Mouse (Mus musculus) neural tube, embryonic 13.5 days (tissue): Measurements from ENCODE around the gene St6galnac6. TPM values are rescaled to one million over a fixed set of nuclear protein-coding genes. Genes with fewer than 3 reads are reported as not detected.

Source experiments
- ATAC-seq: fragments of 200-750 bp; cut with Nextera tagmentation; 2 replicates; pipeline ENCODE4 v1.8.0; 2017; ENCODE audit warnings: low read depth, mild to moderate bottlenecking, moderate TSS enrichment, moderate library complexity
- H3K27ac ChIP-seq: fragments of 300-500 bp; sonication (generic); replicated peaks from 2 replicates; pipeline ENCODE4 v1.5.1; 2015; ENCODE audit warnings: moderate library complexity, mild to moderate bottlenecking, inconsistent platforms
- H3K27me3 ChIP-seq: fragments of 300-500 bp; sonication (generic); 2 replicates; pipeline ENCODE4 v1.6.1; 2015; ENCODE audit warnings: mild to moderate bottlenecking, inconsistent platforms
- H3K36me3 ChIP-seq: fragments of 300-500 bp; sonication (generic); 2 replicates; pipeline ENCODE4 v1.6.1; 2015; ENCODE audit warnings: mild to moderate bottlenecking, inconsistent platforms
- H3K4me1 ChIP-seq: fragments of 300-500 bp; sonication (generic); replicated peaks from 2 replicates; pipeline ENCODE4 v1.6.1; 2015; ENCODE audit warnings: inconsistent platforms
- H3K4me2 ChIP-seq: fragments of 300-500 bp; sonication (generic); 2 replicates; pipeline ENCODE4 v1.6.1; 2015; ENCODE audit warnings: inconsistent platforms, mild to moderate bottlenecking, moderate library complexity
- H3K4me3 ChIP-seq: fragments of 300-500 bp; sonication (generic); 2 replicates; pipeline ENCODE4 v1.5.1; 2015; ENCODE audit warnings: mild to moderate bottlenecking, inconsistent platforms
- H3K9ac ChIP-seq: fragments of 300-500 bp; sonication (generic); 2 replicates; pipeline ENCODE4 v1.6.1; 2015; ENCODE audit warnings: moderate library complexity, mild to moderate bottlenecking, inconsistent platforms
- H3K9me3 ChIP-seq: fragments of 300-500 bp; sonication (generic); 2 replicates; pipeline ENCODE4 v1.6.1; 2016; ENCODE audit warnings: inconsistent platforms
- WGBS: fragments of 180-500 bp; shearing (Covaris S2); methylation state at CpG from one replicate; pipeline ENCODE4 v1.1.7; 2015; 5-methylcytosine and 5-hydroxymethylcytosine counted together
- polyA plus RNA-seq: library from polyadenylated mRNA; unstranded; fragments of >200 nt; fragmentation: Nextera tagmentation; extraction: Ambion mirVana; gene quantifications from 2 replicates; pipeline ENCODE4 v1.2.1, GENCODE M21; 2015

St6galnac6 gene
- polyA plus RNA-seq = 9.4 and 11.0 TPM in 2 replicates

DNA sequence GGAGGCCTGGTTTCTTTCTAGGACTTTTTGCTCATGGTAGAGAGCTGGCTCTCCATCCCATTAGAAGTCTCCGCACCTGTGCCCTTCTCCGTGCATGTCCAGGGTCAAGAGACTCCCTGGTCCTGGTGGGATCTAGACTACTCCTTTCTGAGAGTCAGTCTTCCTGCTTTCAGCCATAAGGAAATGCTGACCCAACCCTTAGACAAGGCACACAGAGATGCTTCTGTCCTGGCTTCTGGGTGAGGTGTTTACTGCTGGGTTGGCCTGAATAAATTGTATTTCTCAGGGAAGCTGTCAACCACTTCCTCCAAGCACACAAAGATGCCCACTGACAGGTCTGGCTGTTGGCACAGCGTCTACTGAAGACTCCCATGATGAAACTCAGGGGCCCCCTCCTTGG, at the start of gene St6galnac6:
Gene St6galnac6, plus strand, starts transcription at position 301 of the 400 bp plus-strand sequence.
- peaks cover 4% of the 10 kb centered on the region; the same call in 1 of the 2 replicates for H3K4me1 ChIP-seq
- H3K4me3 ChIP-seq = no peak within 1 kb of the TSS
- WGBS = 95% methylated on average over 3 of the region's 3 CpGs
- H3K27ac ChIP-seq = no peak within 1 kb of the TSS
- H3K27me3 ChIP-seq = no peaks in the 10 kb centered on the region
- no peak within 1 kb of the TSS for H3K9ac ChIP-seq
- H3K36me3 ChIP-seq = peaks cover 23% of the 10 kb centered on the region
- no peak for ATAC-seq
- H3K4me2 ChIP-seq = no peak within 1 kb of the TSS
- H3K9me3 ChIP-seq = no peaks in the 10 kb centered on the region

DNA sequence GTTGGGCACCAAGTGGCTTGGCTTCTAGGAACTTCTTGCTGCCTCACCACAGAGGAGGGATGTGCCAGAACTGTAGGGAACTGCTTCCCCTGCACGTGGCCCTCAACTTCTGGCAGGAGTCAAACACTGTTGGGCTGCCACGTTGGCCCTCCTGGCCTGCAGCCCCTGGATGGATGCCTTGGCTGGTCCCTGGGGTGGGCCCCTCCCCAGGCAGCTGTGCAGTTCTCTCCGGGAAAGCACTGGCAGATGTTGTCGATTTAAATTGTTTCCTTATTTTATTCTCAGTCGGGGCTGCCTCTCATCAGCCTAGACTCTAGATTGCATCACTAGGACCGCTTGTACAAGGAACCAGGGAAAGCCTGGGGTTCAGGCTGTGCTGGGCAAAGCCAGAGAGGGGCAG, 49.7 kb upstream of the St6galnac6 start:
- Histone ChIP-seq H3K4me2 (no peak overlapping the region), H3K4me3 (no peak overlapping the region), H3K9ac (no peak overlapping the region), H3K4me1 (peaks cover 18% of the 10 kb centered on the region; the same call in 1 of the 2 replicates), H3K27ac (no peak overlapping the region), H3K27me3 (no peaks in the 10 kb centered on the region), H3K36me3 (no peaks in the 10 kb centered on the region), H3K9me3 (no peaks in the 10 kb centered on the region)
- no peak for ATAC-seq
- WGBS = 70% methylated on average over 6 of the region's 6 CpGs

DNA sequence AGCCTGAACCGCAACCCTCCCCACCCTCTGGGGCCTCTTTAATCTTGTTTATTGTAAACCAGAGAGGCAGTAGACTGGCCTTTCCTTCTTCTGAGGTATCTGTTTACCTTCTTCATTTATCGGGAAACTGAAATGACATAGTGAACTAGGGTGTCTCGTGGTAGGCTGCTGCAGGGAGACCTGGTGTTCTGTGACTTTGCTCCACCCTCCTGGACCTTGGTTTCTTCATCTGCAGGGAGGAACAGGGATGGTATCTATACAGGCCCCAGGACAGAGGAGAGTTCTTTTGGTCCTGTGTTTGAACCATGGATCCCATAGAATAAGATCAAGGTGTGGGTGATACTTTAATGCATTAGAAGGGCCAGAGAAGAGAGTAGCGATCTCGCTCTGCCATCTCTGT, 48.3 kb upstream of the St6galnac6 start:
- H3K27me3 ChIP-seq = no peaks in the 10 kb centered on the region
- WGBS = 88% methylated on average over 5 of the region's 5 CpGs
- H3K4me3 ChIP-seq = no peak overlapping the region
- H3K27ac ChIP-seq = no peak overlapping the region
- H3K36me3 ChIP-seq = no peaks in the 10 kb centered on the region
- H3K9ac ChIP-seq = no peak overlapping the region
- H3K4me1 ChIP-seq = peaks cover 32% of the 10 kb centered on the region
- no peaks in the 10 kb centered on the region for H3K9me3 ChIP-seq
- ATAC-seq = no peak
- no peak overlapping the region for H3K4me2 ChIP-seq

DNA sequence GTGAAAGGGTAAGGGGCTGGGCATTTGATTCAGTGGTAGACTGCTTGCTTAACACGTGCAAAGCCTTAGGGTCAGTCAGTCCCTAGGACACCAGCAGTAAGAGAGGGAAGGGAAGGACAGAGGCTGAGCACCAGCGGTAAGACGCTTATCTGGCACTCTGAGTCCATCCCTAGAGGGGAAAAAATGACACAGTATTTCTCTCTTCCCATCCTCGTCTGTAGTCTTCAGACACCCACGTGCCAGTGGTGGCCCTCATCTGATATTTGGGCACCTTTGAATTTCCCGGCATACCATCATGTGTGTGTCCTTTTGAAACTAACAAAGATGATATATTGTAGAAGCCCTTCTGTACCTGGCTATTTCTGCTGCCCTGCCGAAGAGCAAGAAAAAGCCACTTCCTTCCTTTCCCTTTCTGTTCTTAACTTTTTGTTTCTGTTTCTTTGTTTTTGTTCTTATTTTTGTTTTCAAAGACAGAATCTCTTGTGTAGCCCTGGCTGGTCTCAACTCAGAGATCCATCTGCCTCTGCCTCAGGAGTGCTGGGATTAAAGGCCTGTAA, 45.8 kb upstream of the St6galnac6 start:
- ATAC-seq = no peak
- Histone ChIP-seq H3K9me3 (no peaks in the 10 kb centered on the region), H3K36me3 (no peaks in the 10 kb centered on the region), H3K9ac (no peak overlapping the region), H3K4me1 (peaks cover 55% of the 10 kb centered on the region), H3K27me3 (no peaks in the 10 kb centered on the region), H3K27ac (no peak overlapping the region), H3K4me2 (no peak overlapping the region), H3K4me3 (no peak overlapping the region)
- WGBS = 83% methylated on average over 7 of the region's 7 CpGs

DNA sequence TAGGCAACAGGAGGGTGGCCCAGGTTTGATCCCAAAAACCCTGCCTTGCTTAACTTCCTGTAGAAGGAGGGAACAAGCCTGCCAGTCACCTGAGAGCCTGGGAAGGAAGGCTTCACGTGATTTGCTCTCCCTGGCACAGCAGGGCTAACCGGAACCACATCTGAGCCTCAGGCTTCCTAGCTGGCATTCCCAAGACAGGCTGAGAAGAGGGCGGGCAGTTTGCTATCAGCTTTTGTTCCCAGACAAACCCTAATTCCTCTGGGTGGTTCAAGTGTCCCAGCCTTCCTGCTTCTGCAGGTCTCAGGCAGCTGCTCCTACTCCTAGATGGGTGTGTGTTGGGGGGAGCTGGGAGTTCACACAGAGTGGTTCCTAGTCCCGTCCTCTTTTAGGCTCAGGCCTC, 44.0 kb upstream of the St6galnac6 start:
- H3K36me3 ChIP-seq = no peaks in the 10 kb centered on the region
- no peaks in the 10 kb centered on the region for H3K9me3 ChIP-seq
- H3K4me1 ChIP-seq = peaks cover 59% of the 10 kb centered on the region
- peak overlapping the region; percentile 26; the same call in 1 of the 2 replicates for H3K9ac ChIP-seq
- 40% methylated on average over 4 of the region's 4 CpGs for WGBS
- peak overlapping the region; percentile 54 for H3K27ac ChIP-seq
- no peak for ATAC-seq
- H3K4me3 ChIP-seq = no peak overlapping the region
- no peaks in the 10 kb centered on the region for H3K27me3 ChIP-seq
- H3K4me2 ChIP-seq = no peak overlapping the region

DNA sequence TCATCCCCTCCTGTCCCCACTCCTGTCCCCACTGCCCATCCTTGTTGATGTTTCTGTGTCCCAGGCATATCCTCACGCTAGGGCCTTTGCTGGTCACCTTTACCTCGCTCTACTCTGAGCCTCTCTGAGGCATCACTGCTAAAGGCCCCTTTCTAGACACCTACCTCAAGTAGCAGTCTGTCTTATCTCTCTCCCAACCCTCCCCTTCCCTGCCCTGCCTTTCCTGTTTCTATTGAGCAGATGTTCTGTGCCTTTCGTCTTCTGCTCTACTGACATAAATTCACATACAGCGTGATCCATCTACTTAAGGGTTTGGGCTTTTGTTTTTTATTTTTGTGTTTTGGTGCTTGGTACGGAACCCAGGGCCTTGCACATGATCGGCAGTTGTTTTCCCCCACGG, 43.5 kb upstream of the St6galnac6 start:
- no peak for ATAC-seq

DNA sequence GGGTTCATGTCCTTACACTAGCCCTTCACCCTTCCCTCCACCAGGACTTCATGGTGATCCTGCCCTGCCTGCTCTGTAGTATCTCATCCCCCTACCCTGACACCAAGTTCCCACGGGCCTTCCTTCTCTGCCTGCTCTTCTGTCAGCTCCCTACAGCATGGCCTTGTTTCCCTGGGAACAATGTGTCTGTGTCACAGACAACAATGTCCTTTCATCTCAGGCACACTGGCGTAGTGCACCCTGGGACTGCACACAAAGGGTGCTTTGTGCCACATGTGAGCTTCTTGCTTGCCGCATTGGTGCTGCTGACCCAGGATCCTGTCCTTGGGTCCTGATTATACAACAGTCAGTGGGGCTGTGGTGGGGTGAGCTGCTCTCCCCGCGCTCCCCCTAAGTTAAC, 39.9 kb upstream of the St6galnac6 start:
- Histone ChIP-seq H3K4me3 (no peak overlapping the region), H3K9ac (peak overlapping the region; percentile 41), H3K9me3 (no peaks in the 10 kb centered on the region), H3K27ac (peak overlapping the region; percentile 79), H3K4me1 (peaks cover 59% of the 10 kb centered on the region), H3K27me3 (no peaks in the 10 kb centered on the region), H3K4me2 (no peak overlapping the region), H3K36me3 (peaks cover 27% of the 10 kb centered on the region)
- WGBS = 15% methylated on average over 5 of the region's 5 CpGs
- peak; percentile 88 for ATAC-seq

More for the DNA sequence above, 43.5 kb upstream of the St6galnac6 start:
- H3K4me1 ChIP-seq = peaks cover 59% of the 10 kb centered on the region
- 63% methylated on average over 7 of the region's 7 CpGs for WGBS
- peak overlapping the region; percentile 54 for H3K27ac ChIP-seq
- no peaks in the 10 kb centered on the region for H3K27me3 ChIP-seq
- H3K9ac ChIP-seq = 0 out of 2 replicates have a peak overlapping the region, but pooled peaks have one; percentile 26
- no peaks in the 10 kb centered on the region for H3K9me3 ChIP-seq
- no peak overlapping the region for H3K4me2 ChIP-seq
- no peak overlapping the region for H3K4me3 ChIP-seq
- H3K36me3 ChIP-seq = no peaks in the 10 kb centered on the region

DNA sequence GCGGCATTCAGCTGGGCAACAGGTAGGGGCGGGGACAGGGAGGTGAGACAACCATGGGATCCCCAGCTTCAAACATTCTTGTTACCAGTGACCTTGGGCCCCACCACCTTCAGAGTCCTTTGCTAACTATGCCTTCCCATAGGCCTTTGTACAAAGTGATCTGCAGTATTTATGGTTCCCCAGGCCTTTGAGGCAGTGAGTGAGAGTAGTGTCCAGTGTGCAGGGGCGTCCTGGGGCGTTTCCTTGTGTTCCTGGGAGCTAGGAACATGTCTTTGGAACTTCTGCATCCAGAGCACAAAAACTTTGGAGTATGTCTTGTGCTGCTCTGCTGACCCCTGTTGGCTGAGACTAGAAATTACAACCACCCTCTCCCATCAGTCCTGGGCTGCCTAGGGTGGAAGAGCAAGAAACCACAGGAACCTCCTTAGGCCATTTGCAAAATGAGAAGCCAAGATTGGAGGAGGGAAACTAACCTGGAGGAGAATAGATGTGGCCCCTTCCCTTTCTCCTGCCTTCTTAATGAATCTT, 32.9 kb upstream of the St6galnac6 start:
- WGBS = 49% methylated on average over 4 of the region's 4 CpGs
- no peak overlapping the region for H3K9ac ChIP-seq
- ATAC-seq = no peak
- no peak overlapping the region for H3K27ac ChIP-seq
- H3K27me3 ChIP-seq = no peaks in the 10 kb centered on the region
- peaks cover 10% of the 10 kb centered on the region for H3K4me1 ChIP-seq
- H3K9me3 ChIP-seq = no peaks in the 10 kb centered on the region
- no peak overlapping the region for H3K4me2 ChIP-seq
- peaks cover 59% of the 10 kb centered on the region for H3K36me3 ChIP-seq
- no peak overlapping the region for H3K4me3 ChIP-seq

DNA sequence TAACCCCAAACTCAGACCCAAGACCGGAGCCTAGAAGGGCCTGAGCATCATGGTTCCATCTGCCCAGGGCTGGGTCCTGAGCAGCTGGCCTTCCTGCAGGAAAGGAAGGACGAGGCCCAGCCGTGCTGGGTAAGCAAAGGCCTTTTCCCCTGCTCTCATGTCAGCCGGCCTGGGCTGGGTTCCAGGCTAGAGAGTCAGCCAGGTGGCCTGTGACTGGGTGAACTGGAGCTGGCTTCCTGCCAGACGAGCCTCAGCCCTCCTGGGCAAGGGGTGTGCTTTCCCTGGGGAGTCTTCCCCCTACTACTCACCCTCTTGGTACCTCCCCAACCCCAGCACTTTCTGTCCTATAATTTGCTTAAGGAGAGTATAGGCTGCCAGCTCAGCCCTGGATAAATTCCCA, 31.4 kb upstream of the St6galnac6 start:
- no peak overlapping the region for H3K27ac ChIP-seq
- no peak for ATAC-seq
- peaks cover 55% of the 10 kb centered on the region for H3K36me3 ChIP-seq
- H3K9ac ChIP-seq = no peak overlapping the region
- no peak overlapping the region for H3K4me2 ChIP-seq
- peaks cover 19% of the 10 kb centered on the region for H3K4me1 ChIP-seq
- H3K27me3 ChIP-seq = no peaks in the 10 kb centered on the region
- H3K4me3 ChIP-seq = no peak overlapping the region
- 67% methylated on average over 5 of the region's 5 CpGs for WGBS
- no peaks in the 10 kb centered on the region for H3K9me3 ChIP-seq

DNA sequence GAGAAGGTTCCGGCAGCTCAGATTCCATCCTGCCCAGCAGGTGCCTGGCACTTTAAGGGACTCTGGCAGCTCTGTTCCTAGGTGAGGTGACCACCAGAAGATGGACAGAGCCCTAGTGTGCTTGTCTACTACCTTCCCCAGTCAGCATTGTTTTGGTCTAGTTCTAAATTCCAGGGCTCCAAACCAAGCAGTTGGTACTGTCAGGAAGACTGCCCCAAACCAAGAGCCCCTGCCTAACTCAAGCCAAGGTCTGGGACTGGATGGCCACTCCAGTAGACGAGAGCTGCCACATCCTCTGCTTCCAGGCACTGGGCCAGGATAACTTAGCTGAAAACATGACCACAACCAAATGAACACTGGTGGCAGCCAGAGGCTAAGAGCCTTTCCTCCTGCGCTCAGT, 30.6 kb upstream of the St6galnac6 start:
- Histone ChIP-seq H3K4me3 (no peak overlapping the region), H3K9ac (no peak overlapping the region), H3K4me1 (peaks cover 19% of the 10 kb centered on the region), H3K4me2 (no peak overlapping the region), H3K9me3 (no peaks in the 10 kb centered on the region), H3K36me3 (peaks cover 53% of the 10 kb centered on the region), H3K27ac (no peak overlapping the region), H3K27me3 (no peaks in the 10 kb centered on the region)
- 91% methylated on average over 3 of the region's 3 CpGs for WGBS
- no peak for ATAC-seq

DNA sequence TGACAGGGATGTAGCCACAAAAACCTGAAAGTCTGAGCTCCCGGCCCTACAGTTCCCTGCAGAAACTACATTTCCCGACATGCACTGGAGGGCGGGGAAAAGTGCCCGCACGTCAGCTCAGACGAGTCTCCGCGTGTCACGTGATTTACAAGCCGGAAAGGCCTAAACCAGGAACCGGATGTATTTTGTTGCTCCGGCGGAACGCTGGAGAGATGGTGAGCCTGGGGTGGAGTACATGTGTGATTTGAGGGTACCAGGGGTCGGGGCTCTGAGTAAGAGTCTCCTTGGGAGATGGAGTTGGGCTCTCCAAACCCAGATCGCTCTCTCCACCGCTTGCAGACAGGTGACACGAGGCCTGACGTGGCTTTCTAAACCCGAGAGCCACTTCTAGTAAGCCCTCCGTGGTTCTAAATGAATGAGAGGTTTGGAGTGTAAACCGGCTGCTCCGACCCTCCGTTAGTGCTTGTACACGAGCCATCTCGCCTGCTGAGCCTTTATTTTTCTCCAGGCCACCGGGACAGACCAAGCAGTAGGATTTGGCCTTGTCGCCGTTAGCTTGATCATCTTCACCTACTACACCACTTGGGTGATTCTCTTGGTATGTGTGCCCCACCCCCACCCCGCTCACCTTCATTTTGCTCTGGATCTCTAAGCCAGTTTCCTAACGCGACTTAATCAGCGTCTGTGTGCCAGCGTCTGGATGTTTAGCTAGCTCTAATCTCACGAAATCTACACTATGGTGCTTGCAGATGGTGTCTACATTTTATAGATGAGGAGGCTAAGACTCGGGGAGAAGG, 28.6 kb upstream of the St6galnac6 start, which contains the start of gene Dpm2:
Gene Dpm2, plus strand, starts transcription at position 161 of the 797 bp plus-strand sequence.
- ATAC-seq = peak; percentile 62
- H3K9ac ChIP-seq = peak within 1 kb of the TSS; percentile 85
- peaks cover 33% of the 10 kb centered on the region for H3K36me3 ChIP-seq
- H3K4me1 ChIP-seq = peaks cover 28% of the 10 kb centered on the region
- H3K27ac ChIP-seq = peak within 1 kb of the TSS; percentile 55
- H3K27me3 ChIP-seq = no peaks in the 10 kb centered on the region
- peak within 1 kb of the TSS; percentile 95 for H3K4me2 ChIP-seq
- no peaks in the 10 kb centered on the region for H3K9me3 ChIP-seq
- peak within 1 kb of the TSS; percentile 82 for H3K4me3 ChIP-seq
- WGBS = 1% methylated on average over 36 of the region's 36 CpGs

DNA sequence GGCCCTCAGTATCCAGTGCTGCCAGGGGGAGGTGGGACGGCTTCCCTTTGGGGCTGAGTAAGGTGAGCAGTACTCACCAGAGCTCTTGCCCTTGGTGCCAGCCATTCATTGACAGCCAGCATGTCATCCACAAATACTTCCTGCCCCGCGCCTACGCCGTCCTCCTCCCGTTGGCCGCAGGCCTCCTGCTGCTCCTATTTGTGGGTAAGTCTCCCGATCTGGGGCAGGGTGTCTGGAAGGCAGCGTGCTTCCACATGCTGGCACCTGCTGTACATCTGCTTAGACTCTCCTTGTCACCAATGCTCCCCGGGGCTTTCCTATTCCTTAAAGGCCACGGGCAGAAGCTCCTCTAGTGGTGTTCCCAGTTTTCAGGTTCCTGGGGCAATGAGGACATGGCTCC, 27.3 kb upstream of the St6galnac6 start:
- Histone ChIP-seq H3K4me1 (peaks cover 32% of the 10 kb centered on the region), H3K9ac (0 out of 2 replicates have a peak overlapping the region, but pooled peaks have one; percentile 85), H3K27ac (no peak overlapping the region), H3K4me2 (peak overlapping the region; percentile 95; the same call in 1 of the 2 replicates), H3K4me3 (no peak overlapping the region), H3K27me3 (peaks cover 8% of the 10 kb centered on the region), H3K9me3 (no peaks in the 10 kb centered on the region), H3K36me3 (peaks cover 24% of the 10 kb centered on the region)
- no peak for ATAC-seq
- 86% methylated on average over 11 of the region's 11 CpGs for WGBS
